Mouse (Mus musculus): ENCODE data around the gene Ccdc194. TPM values are rescaled to one million over a fixed set of nuclear protein-coding genes. Genes with fewer than 3 reads are reported as not detected.
"Not testable (repeated sequence)": the region's sequence is repeated elsewhere in the genome, so short reads cannot be mapped to it uniquely, and the experiment has no call there.

Ccdc194 gene
- total RNA-seq, 2 experiments from 2014 or later = not detected

DNA sequence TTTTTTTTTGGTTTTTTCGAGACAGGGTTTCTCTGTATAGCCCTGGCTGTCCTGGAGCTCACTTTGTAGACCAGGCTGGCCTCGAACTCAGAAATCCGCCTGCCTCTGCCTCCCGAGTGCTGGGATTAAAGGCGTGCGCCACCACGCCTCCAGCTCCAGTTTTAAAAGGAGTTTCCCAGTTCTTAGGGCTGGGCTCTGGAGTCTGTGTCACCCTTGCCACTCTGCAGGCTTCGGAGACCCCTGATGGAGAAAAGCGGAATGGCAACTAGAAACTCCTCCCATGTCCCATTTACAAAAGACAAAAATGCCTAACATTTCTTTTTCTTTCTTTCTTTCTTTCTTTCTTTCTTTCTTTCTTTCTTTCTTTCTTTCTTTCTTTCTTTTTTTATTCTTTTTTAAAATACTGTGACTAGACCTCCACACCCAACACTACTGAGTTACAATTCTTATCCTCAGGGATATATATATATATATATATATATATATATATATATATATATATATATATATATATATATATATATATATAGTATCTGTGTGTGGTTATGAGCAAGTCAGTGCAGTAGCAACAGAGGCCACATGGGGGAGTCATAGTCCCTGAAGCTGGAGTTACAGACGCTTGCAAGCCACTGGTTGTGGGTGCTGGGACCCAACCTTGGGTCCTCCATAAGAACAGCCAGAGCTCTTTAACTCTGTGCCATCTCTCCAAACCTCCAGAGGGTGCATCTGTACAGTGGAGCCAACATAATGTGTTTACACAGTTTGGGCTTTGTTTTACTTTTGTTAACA lies 6.3 kb downstream of the Ccdc194 start:
- DNase-seq (ENCODE audit: extremely low spot score in 1 of 2, low spot score in 2 of 2); intact Hi-C loops (cut with DNase I): not testable (repeated sequence)

DNA sequence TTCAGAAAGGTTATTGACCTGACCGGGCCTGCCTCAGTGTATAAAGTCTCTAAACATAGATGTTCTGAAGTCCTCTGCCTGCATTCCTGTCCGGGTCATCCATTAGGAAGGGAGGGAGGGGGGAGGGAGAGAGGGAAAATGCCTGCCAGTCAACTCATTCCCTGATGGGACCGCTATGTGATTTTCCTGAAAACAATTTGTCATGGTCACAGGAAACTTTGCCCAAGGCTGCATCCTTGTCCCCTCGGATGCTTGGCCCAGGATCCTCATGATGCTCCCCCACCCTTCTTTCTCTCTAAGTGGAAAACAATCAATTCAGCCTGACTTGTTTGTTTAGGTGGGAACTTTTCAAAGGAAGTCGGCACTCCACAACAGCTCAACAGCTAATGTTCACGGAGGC lies 8.7 kb downstream of the Ccdc194 start:
- intact Hi-C loops (cut with DNase I) = no loop called here
- DNase-seq (ENCODE audit: extremely low spot score in 1 of 2, low spot score in 2 of 2) = no peak

- intact Hi-C loops (cut with DNase I) = no loop called here
- DNase-seq (ENCODE audit: extremely low spot score in 1 of 2, low spot score in 2 of 2) = no peak
These were observed 10.5 kb downstream of the Ccdc194 start for GRCm38 (mm10) chr8:71515043-71515442.

DNA sequence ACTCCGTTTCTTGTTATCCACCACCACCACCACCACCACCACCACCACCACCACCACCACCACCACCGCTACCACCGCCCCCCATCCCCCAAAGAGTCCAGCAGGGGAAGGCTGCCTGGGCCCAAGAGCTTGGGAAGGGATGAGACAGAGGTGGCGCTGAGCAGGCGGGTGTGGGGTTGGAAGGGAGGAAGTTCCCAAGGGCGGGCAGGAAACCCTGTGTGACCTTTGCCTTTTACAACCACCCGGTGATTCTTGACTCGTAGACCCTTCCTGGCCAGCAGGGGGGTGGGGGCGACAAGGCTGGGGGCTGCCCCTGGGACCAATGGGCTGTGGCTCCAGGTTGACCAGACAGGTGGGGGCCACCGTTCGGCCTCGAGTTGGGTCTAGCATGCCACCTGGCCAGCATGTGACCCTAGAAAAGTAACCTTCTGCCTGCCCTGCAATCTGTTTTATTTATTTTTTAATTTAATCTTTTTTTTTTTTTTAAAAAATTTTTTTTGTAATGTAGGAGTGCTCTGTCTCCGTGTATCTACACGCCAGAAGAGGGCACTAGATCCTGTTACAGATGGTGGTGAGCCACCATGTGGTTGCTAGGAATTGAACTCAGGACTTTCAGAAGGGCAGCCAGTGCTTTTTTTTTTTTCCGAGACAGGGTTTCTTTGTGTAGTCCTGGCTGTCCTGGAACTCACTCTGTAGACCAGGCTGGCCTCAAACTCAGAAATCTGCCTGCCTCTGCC lies 12.3 kb downstream of the Ccdc194 start:
- DNase-seq (ENCODE audit: extremely low spot score in 1 of 2, low spot score in 2 of 2) = no peak
- intact Hi-C loops (cut with DNase I) = no loop called here

DNA sequence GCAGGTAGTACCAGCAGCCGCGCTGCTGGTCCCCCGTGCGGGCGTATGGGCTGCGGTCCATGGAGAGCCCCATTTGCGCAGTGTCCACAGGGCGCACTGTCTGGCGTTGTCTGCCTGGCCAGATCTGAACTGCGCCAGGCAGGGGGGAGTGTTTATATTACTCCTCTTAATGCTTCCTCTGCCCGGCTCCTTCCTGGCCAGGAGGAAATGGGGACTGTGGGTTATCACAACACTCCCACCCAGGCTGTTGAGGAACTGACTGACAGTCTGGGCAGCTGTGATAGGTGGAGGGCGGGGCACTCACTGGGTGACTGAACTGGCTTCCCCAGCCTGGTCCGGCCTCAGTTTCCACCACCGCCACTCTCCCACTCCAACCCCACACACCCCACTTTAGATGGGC lies 13.9 kb downstream of the Ccdc194 start, which contains the start of gene Plvap:
Gene Plvap (minus strand): TSS at position 109 of the 400 bp plus-strand sequence.
- DNase-seq (ENCODE audit: extremely low spot score in 1 of 2, low spot score in 2 of 2) = no peak
- intact Hi-C loops (cut with DNase I) = no loop called here

GRCm38 (mm10) chr8:71509316-71509715 lies 16.2 kb downstream of the Ccdc194 start:
- intact Hi-C loops (cut with DNase I) = no loop called here
- no peak for DNase-seq (ENCODE audit: extremely low spot score in 1 of 2, low spot score in 2 of 2)

DNA sequence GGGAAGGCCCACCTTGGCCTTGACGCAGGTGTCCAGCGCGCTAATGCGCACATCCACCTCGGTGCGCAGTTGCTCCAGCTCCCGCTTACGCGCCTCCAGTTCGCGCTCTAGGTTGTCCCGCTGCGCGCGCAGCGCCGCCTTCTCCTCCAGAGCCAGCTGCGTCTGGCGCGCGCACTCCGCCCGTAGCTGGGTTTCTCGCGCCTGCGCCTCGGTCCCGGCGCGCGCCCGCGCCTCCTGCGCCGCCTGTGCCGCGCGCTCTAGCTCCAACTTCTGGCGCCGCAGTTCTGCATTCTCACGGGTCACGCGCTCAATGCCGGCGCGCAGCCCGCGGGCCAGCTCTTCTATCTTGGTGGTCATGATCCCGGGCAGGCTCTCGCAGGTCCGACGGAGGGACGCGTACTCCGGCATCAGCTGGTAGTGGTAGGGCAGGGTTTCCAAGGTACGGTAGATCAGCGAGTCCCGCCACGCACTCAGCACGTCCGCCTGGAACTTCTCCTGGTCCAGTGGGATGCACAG lies 17.9 kb downstream of the Ccdc194 start:
- DNase-seq (ENCODE audit: extremely low spot score in 1 of 2, low spot score in 2 of 2) = peak; percentile 77 to 90
- intact Hi-C loops (cut with DNase I) = no loop called here

DNA sequence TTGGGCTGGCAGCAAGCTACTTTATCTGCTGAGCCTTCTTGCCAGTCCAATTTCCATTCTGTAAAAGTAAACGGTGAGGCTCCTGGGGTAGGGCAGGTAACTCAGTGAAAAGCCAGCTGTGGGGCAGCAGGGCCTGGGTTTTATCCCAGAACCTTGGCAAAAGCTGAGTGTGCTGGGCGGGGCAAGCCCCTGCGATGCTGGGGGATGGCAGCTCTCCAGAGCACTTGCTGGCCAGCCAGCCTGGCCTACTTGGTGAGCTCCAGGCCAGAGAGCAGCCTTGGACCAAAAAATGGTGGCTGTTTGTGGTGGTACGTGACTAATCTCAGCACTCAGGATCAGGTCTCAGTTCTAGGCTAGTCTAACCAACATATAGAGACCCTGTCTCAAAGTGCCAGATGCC lies 19.5 kb downstream of the Ccdc194 start:
- intact Hi-C loops (cut with DNase I) = no loop called here
- no peak for DNase-seq (ENCODE audit: extremely low spot score in 1 of 2, low spot score in 2 of 2)

GRCm38 (mm10) chr8:71505326-71505725 lies 20.2 kb downstream of the Ccdc194 start:
- DNase-seq (ENCODE audit: extremely low spot score in 1 of 2, low spot score in 2 of 2) = no peak
- intact Hi-C loops (cut with DNase I) = no loop called here

GRCm38 (mm10) chr8:71504349-71504748 lies 21.2 kb downstream of the Ccdc194 start:
- intact Hi-C loops (cut with DNase I) = no loop called here
- DNase-seq (ENCODE audit: extremely low spot score in 1 of 2, low spot score in 2 of 2) = no peak

- no peak for DNase-seq (ENCODE audit: extremely low spot score in 1 of 2, low spot score in 2 of 2)
- intact Hi-C loops (cut with DNase I) = no loop called here
These were observed 26.5 kb downstream of the Ccdc194 start for GRCm38 (mm10) chr8:71498816-71499690.

- DNase-seq (ENCODE audit: extremely low spot score in 1 of 2, low spot score in 2 of 2) = no peak
- intact Hi-C loops (cut with DNase I) = no loop called here
These were observed 27.5 kb downstream of the Ccdc194 start for GRCm38 (mm10) chr8:71497881-71498501.

DNA sequence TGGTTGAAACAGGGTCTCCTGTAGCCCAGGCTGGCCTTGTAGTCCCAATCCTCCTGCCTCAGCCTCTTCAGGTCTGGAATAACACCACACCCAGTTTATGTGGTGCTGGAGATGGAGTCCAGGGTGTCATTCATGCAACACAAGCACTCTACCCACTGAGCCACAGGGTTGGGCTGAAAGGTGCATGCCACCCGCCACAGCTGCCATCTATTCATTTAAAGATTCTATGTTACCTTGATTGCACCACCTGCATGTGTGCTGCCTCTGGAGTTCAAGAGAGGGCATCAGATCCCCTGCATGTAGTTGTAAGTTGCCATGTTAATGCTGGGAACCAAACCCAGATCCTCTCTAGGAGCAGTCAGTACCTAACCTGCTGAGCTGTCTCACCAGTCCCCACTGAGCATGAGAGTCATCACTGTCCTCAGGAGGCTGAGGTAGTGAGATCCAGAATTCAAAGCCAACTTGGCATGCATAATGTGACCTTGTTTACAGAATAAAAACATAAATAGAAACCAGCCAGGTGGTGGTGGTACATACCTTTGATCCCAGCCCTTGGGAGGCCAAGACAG lies 28.4 kb downstream of the Ccdc194 start:
- intact Hi-C loops (cut with DNase I) = no loop called here
- DNase-seq (ENCODE audit: extremely low spot score in 1 of 2, low spot score in 2 of 2) = no peak

DNA sequence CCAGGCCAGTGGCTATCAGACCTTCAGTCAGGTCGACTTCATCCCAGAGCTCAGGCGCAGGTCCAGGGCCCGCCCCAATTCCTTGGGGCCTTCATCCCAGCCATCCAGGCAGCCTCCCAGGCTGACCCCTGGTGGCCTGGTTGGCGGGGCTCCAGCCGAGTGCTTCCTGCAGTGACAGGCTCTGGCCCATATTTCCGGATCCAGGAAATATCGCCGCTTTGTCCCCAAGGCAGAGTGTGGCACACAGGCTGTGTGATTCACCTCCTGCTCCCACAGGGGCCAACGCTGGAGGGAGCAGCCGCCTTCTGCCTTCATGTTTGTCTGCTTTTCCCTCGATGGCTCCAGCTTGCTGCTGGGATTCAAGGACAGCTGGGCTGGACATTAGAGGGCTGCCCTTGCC lies 29.0 kb downstream of the Ccdc194 start:
- DNase-seq (ENCODE audit: extremely low spot score in 1 of 2, low spot score in 2 of 2) = peak in 1 of 2 experiments; percentile 91

DNA sequence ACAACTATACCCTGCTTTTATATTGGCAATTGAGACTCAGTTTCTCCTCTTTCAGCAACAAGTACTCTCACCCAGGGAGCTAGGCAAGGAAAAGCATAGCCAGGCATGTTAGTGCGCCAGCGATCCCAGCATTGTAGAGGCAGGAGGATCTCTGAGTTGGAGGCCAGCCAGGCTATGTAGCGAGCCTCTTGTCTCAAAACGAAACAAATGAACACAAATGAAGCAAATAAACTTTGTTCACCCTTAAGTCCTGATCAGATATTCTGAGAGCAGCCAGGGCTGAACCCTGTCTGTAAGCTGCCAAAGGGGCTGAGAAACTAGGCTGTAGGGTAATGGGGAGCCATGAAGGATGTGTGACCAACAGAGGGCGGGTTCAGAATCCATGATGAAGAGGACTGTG lies 29.7 kb downstream of the Ccdc194 start:
- intact Hi-C loops (cut with DNase I) = loop anchor here (2.0 kb wide), 1 partner anchor 25 kb away; no protein-coding TSS in a partner anchor
- DNase-seq (ENCODE audit: extremely low spot score in 1 of 2, low spot score in 2 of 2) = no peak

More for the DNA sequence above, 29.0 kb downstream of the Ccdc194 start:
- intact Hi-C loops (cut with DNase I) = no loop called here

DNA sequence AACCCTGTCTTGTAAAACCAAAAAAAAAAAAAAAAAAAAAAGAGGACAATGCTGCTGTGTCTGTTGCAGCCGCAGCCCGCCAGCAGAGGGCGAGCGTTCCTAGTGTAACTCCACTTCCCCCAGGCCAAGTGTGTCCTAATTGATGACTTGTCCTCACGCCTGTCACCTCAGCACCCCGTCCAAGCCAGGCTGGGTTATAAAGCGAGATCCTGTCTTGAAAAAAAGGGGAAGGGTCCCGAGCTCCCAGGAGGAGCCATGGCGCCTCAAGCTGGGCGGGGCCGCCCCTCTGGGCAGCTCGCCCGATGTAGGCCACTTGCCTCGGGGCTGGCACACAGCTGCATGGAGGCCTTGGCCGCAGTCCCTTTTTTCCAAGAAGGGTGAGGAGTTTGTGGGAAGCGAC lies 30.5 kb downstream of the Ccdc194 start:
- intact Hi-C loops (cut with DNase I) = loop anchor here (2.0 kb wide), 1 partner anchor 26 kb away; no protein-coding TSS in a partner anchor
- peak in 1 of 2 experiments; percentile 88 for DNase-seq (ENCODE audit: extremely low spot score in 1 of 2, low spot score in 2 of 2)

DNA sequence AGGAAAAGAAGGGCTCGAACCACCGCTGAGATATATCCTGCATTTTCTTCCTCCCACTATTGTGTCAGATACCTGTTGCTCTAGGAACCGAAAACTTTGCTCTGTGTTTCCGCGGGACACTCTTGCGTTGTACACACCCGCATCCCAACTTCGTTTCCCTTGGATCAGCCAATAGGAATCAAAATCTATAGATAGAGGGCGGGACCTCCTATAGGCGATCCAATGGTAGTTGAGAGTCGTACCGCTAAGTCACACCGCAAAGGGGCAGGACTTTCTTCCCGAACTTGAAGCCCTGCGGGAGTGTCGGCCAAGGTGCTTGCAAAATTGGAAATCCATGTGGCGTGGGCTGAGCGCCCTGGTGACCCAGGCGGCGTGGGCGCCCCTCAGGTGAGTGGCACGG lies 37.1 kb downstream of the Ccdc194 start:
- DNase-seq (ENCODE audit: extremely low spot score in 1 of 2, low spot score in 2 of 2) = peak; percentile 87 to 94
- intact Hi-C loops (cut with DNase I) = no loop called here
